Mouse (Mus musculus) left cerebral cortex, adult 6 months (tissue): ENCODE data around the gene Pced1b. TPM values are rescaled to one million over a fixed set of nuclear protein-coding genes. Genes with fewer than 3 reads are reported as not detected.

Experiments used
- long read RNA-seq, 2 experiments: library from polyadenylated mRNA; unstranded; transcript quantifications; one replicate each; pipeline ENCODE4 v2.0.0; 2019 to 2020
- polyA plus RNA-seq: library from polyadenylated mRNA; unstranded; fragments of <200 nt; fragmentation: Nextera tagmentation; gene quantifications from 2 replicates; pipeline ENCODE4 v1.2.3, GENCODE M21; 2021

The Pced1b gene
- 1.9 and 3.2 TPM in 2 replicates for polyA plus RNA-seq
- long read RNA-seq, experiment 1, partial matches to known transcripts: 0 of 1 reads
- long read RNA-seq, experiment 1, other reads (novel, unspliced or antisense): 1 of 1 reads
- long read RNA-seq, experiment 2: 0 reads

DNA sequence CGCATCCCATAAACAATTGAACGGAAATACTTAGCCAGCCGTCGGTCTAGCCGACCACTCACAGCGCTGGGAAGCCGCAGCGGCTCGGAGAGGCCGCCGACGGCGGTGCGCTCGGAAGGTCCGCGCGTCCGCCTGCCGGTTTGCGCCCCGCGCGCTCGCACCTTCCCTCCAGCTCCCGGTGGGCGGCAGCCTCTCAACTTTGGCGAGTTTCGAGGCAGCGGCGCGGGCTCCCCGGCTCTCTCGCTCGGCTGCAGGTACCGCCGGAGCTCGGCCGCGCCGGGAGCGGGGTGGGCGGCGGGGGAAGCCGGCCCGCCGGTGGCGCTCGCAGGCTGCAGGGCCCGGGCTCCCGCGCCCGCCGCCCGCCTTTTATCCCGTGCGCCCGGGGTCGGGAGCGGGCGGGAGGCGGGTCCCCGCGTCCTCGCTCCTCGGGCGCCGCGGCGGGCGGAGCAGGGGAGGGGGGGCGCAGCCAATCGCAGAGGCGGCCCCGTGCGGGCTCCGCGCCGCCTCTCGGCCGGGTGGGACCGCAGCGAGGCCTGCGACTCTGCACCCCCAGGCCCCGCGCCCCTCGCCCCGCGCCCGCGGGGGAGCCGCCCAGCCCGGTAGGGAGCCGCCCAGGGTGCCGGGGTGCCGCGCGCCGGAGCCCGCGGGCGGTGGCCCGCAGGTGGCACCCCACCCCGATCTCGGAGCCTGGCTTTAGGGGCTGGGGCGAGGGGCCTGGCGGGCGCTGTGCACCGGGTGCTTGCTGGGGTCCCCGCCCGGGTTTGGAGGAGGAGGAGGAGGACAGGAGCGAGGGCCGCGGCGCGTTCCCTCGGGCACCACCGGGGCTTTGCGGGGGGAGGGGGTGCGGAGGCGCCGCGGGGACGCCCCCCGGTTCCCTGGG is at the start of gene Pced1b, which contains the start of gene Amigo2:
TSS of gene Pced1b (plus strand) at position 197 of the 880 bp plus-strand sequence.
TSS of gene Amigo2 (minus strand) at position 377 of the 880 bp plus-strand sequence.

Other genes starting within 250 kb of the Pced1b start
- gene Slc38a4, start 191.2 kb upstream of the Pced1b start, polyA plus RNA-seq: 0.67 and 1.0 TPM in 2 replicates
- gene Amigo2, start 180 bp downstream of the Pced1b start, polyA plus RNA-seq: 1.6 and 4.7 TPM in 2 replicates